Mouse (Mus musculus): ENCODE measurements at regions not wholly inside any gene's neighbourhood (a gene's known extent, or its start where the extent isn't known, plus 50 kb on each side); places are given as distances from the start of the nearest gene placed in this dataset.
A peak's percentile ranks its signal among the peaks of the same experiment; 100 is the strongest.

- H3K36me3 ChIP-seq, result no peaks in the 10 kb centered on the region
- H3K4me1 ChIP-seq, result peaks cover 26% of the 10 kb centered on the region
- H3K27ac ChIP-seq (replicated peaks), result no peak overlapping the region
- no peak for ATAC-seq (ENCODE audit: insufficient number of reproducible peaks, low FRiP score, low TSS enrichment, low read depth)
- peaks cover 51% of the 10 kb centered on the region for H3K27me3 ChIP-seq
- no peak overlapping the region for H3K9ac ChIP-seq
- peak overlapping the region; percentile 28 for H3K4me2 ChIP-seq (replicated peaks)
- H3K9me3 ChIP-seq (replicated peaks), result no peaks in the 10 kb centered on the region
- 11% methylated on average over 15 of the region's 15 CpGs for WGBS
- peak overlapping the region; percentile 8 for H3K4me3 ChIP-seq (replicated peaks)
These were observed 74.6 kb upstream of the Sall4 start for GRCm38 (mm10) chr2:168842261-168842740.

- peaks cover 26% of the 10 kb centered on the region for H3K4me1 ChIP-seq
- H3K27ac ChIP-seq (replicated peaks), result no peak overlapping the region
- H3K36me3 ChIP-seq, result no peaks in the 10 kb centered on the region
- peak overlapping the region; percentile 8; the same call in 1 of the 2 replicates for H3K4me3 ChIP-seq (replicated peaks)
- H3K4me2 ChIP-seq (replicated peaks), result peak overlapping the region; percentile 28
- H3K9me3 ChIP-seq (replicated peaks), result no peaks in the 10 kb centered on the region
- H3K27me3 ChIP-seq, result peaks cover 53% of the 10 kb centered on the region
- ATAC-seq (ENCODE audit: insufficient number of reproducible peaks, low FRiP score, low TSS enrichment, low read depth), result no peak
- H3K9ac ChIP-seq, result no peak overlapping the region
- 5% methylated on average over 11 of the region's 11 CpGs for WGBS
These were observed 73.9 kb upstream of the Sall4 start for GRCm38 (mm10) chr2:168841713-168842045.

GRCm38 (mm10) chr2:168840853-168841712 is 73.3 kb upstream of the Sall4 start:
- H3K36me3 ChIP-seq, result no peaks in the 10 kb centered on the region
- peaks cover 26% of the 10 kb centered on the region for H3K4me1 ChIP-seq
- WGBS, result 22% methylated on average over 19 of the region's 19 CpGs
- H3K27ac ChIP-seq (replicated peaks), result no peak overlapping the region
- peak overlapping the region; percentile 8; the same call in 1 of the 2 replicates for H3K4me3 ChIP-seq (replicated peaks)
- no peak for ATAC-seq (ENCODE audit: insufficient number of reproducible peaks, low FRiP score, low TSS enrichment, low read depth)
- no peak overlapping the region for H3K9ac ChIP-seq
- H3K9me3 ChIP-seq (replicated peaks), result no peaks in the 10 kb centered on the region
- H3K4me2 ChIP-seq (replicated peaks), result peak overlapping the region; percentile 28
- H3K27me3 ChIP-seq, result peaks cover 53% of the 10 kb centered on the region

- Histone ChIP-seq H3K27ac (replicated peaks) (no peak overlapping the region), H3K9me3 (replicated peaks) (no peaks in the 10 kb centered on the region), H3K9ac (no peak overlapping the region), H3K4me2 (replicated peaks) (peak overlapping the region; percentile 41), H3K4me3 (replicated peaks) (peak overlapping the region; percentile 21), H3K4me1 (peaks cover 26% of the 10 kb centered on the region), H3K27me3 (peaks cover 53% of the 10 kb centered on the region), H3K36me3 (no peaks in the 10 kb centered on the region)
- ATAC-seq (ENCODE audit: insufficient number of reproducible peaks, low FRiP score, low TSS enrichment, low read depth), result no peak
- WGBS, result 3% methylated on average over 24 of the region's 24 CpGs
These were observed 72.3 kb upstream of the Sall4 start for GRCm38 (mm10) chr2:168839811-168840655.

GRCm38 (mm10) chr2:168839221-168839620 is 71.5 kb upstream of the Sall4 start:
- WGBS, result 20% methylated on average over 6 of the region's 6 CpGs
- Histone ChIP-seq H3K4me2 (replicated peaks) (no peak overlapping the region; the same call in 1 of the 2 replicates), H3K27me3 (peaks cover 53% of the 10 kb centered on the region)

GRCm38 (mm10) chr2:168838681-168839080 is 70.9 kb upstream of the Sall4 start:
- no peak overlapping the region for H3K4me3 ChIP-seq (replicated peaks)
- 17% methylated on average over 12 of the region's 12 CpGs for WGBS
- ATAC-seq (ENCODE audit: insufficient number of reproducible peaks, low FRiP score, low TSS enrichment, low read depth), result no peak
- H3K27me3 ChIP-seq, result peaks cover 53% of the 10 kb centered on the region
- H3K4me2 ChIP-seq (replicated peaks), result no peak overlapping the region
- H3K9ac ChIP-seq, result no peak overlapping the region
- H3K36me3 ChIP-seq, result no peaks in the 10 kb centered on the region
- no peak overlapping the region for H3K27ac ChIP-seq (replicated peaks)
- peaks cover 26% of the 10 kb centered on the region for H3K4me1 ChIP-seq
- H3K9me3 ChIP-seq (replicated peaks), result no peaks in the 10 kb centered on the region

More at GRCm38 (mm10) chr2:168839221-168839620, 71.5 kb upstream of the Sall4 start:
- Histone ChIP-seq H3K4me3 (replicated peaks) (no peak overlapping the region), H3K36me3 (no peaks in the 10 kb centered on the region), H3K9me3 (replicated peaks) (no peaks in the 10 kb centered on the region), H3K27ac (replicated peaks) (no peak overlapping the region), H3K9ac (no peak overlapping the region), H3K4me1 (peaks cover 26% of the 10 kb centered on the region)
- no peak for ATAC-seq (ENCODE audit: insufficient number of reproducible peaks, low FRiP score, low TSS enrichment, low read depth)

GRCm38 (mm10) chr2:168837951-168838570 is 70.3 kb upstream of the Sall4 start:
- peaks cover 49% of the 10 kb centered on the region for H3K27me3 ChIP-seq
- peaks cover 26% of the 10 kb centered on the region for H3K4me1 ChIP-seq
- H3K4me2 ChIP-seq (replicated peaks), result no peak overlapping the region
- no peaks in the 10 kb centered on the region for H3K36me3 ChIP-seq
- ATAC-seq (ENCODE audit: insufficient number of reproducible peaks, low FRiP score, low TSS enrichment, low read depth), result no peak
- WGBS, result 36% methylated on average over 5 of the region's 5 CpGs
- no peak overlapping the region for H3K27ac ChIP-seq (replicated peaks)
- H3K9ac ChIP-seq, result no peak overlapping the region
- H3K4me3 ChIP-seq (replicated peaks), result no peak overlapping the region
- H3K9me3 ChIP-seq (replicated peaks), result no peaks in the 10 kb centered on the region

- Histone ChIP-seq H3K9ac (no peak overlapping the region), H3K4me3 (replicated peaks) (no peak overlapping the region), H3K27ac (replicated peaks) (no peak overlapping the region), H3K4me2 (replicated peaks) (no peak overlapping the region), H3K9me3 (replicated peaks) (no peaks in the 10 kb centered on the region), H3K27me3 (peaks cover 18% of the 10 kb centered on the region), H3K36me3 (no peaks in the 10 kb centered on the region), H3K4me1 (peaks cover 3% of the 10 kb centered on the region)
- 93% methylated on average over 3 of the region's 3 CpGs for WGBS
- no peak for ATAC-seq (ENCODE audit: insufficient number of reproducible peaks, low FRiP score, low TSS enrichment, low read depth)
These were observed 67.0 kb upstream of the Sall4 start for GRCm38 (mm10) chr2:168834771-168835170.

GRCm38 (mm10) chr2:168831740-168832139 is 64.0 kb upstream of the Sall4 start:
- H3K9me3 ChIP-seq (replicated peaks), result no peaks in the 10 kb centered on the region
- H3K27ac ChIP-seq (replicated peaks), result no peak overlapping the region
- no peak overlapping the region for H3K9ac ChIP-seq
- H3K27me3 ChIP-seq, result no peaks in the 10 kb centered on the region
- WGBS, result 72% methylated on average over 14 of the region's 14 CpGs
- H3K4me2 ChIP-seq (replicated peaks), result no peak overlapping the region
- H3K36me3 ChIP-seq, result no peaks in the 10 kb centered on the region
- no peak overlapping the region for H3K4me3 ChIP-seq (replicated peaks)
- ATAC-seq (ENCODE audit: insufficient number of reproducible peaks, low FRiP score, low TSS enrichment, low read depth), result no peak
- H3K4me1 ChIP-seq, result no peaks in the 10 kb centered on the region

GRCm38 (mm10) chr2:168820648-168821047 is 52.9 kb upstream of the Sall4 start:
- no peaks in the 10 kb centered on the region for H3K4me1 ChIP-seq
- 65% methylated on average over 10 of the region's 10 CpGs for WGBS
- H3K36me3 ChIP-seq, result no peaks in the 10 kb centered on the region
- no peak overlapping the region for H3K27ac ChIP-seq (replicated peaks)
- no peaks in the 10 kb centered on the region for H3K9me3 ChIP-seq (replicated peaks)
- no peak overlapping the region for H3K9ac ChIP-seq
- no peak overlapping the region for H3K4me2 ChIP-seq (replicated peaks)
- H3K27me3 ChIP-seq, result no peaks in the 10 kb centered on the region
- no peak overlapping the region for H3K4me3 ChIP-seq (replicated peaks)
- no peak for ATAC-seq (ENCODE audit: insufficient number of reproducible peaks, low FRiP score, low TSS enrichment, low read depth)

Measured in embryonic facial prominence, embryonic 15.5 days (tissue).